7 mouse cellular contexts compared by ENCODE assay signal in the genomic region with DNA sequence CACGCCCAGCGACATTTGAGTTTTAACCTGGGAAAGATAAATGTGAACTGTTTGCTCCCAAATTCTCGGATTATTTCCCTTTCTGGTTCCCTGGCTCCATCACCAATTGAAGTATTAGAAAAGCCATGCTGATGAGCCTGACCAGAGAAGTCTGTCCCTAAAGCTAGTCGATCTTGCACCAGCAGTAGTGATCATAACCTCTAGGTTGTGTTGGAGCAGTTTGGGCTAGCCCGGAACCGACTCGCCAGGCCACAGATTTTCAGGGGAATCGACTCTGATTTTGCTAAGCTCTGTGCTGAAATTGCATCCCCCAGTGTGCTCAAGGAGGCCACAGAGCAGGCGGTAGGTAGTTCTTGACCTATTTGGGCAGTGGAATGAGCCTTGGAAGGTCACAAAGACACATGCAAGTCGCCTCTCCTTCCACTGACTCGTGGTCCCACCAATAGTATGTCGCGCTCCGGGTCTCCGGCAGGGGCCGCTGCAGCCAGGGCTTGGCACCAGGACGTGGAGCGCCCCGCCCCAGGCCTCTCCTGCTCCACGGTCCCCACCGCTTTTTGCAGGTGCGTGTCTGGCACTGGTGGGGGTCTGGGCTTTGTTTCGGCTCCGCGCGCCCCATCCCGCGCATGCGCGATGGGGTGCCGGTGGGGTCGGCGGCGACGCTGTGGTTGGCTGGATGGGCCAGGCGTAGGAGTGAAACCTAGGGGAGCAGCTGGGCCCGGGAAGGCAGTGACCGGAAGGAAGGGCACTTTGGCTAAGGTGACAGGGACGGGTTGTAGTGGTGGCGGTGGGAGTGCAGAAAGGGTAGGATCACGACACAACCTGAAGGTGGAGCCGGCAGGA. TPM values are rescaled to one million over a fixed set of nuclear protein-coding genes. Genes with fewer than 3 reads are reported as not detected.
DNase-seq lines count a peak whose midpoint lies in the region; ATAC-seq and TF ChIP-seq lines count a peak whose summit lies in the region.

A gene (plus strand): TSS at position 512 of the 840 bp plus-strand sequence.

- peak within 1 kb of the TSS; percentile 75 for H3K4me3 ChIP-seq in intestine, postnatal 0 days (ENCODE audit: low read depth, low read length)
- H3K4me3 ChIP-seq in midbrain, embryonic 12.5 days: peak within 1 kb of the TSS; percentile 56
- peak within 1 kb of the TSS; percentile 88 for H3K4me3 ChIP-seq in small intestine, adult 2 months (ENCODE audit: low read depth, low read length)

- peak; percentile 91 for ATAC-seq in intestine, postnatal 0 days
- peak; percentile 95 for ATAC-seq in midbrain, embryonic 12.5 days (ENCODE audit: low FRiP score, low read depth)

- H3K27me3 ChIP-seq in intestine, postnatal 0 days (replicated peaks; ENCODE audit: control insufficient read depth, insufficient read depth, low read length): no peaks in the 10 kb centered on the region
- H3K27me3 ChIP-seq in midbrain, embryonic 12.5 days: no peaks in the 10 kb centered on the region
- H3K27me3 ChIP-seq in small intestine, adult 2 months (ENCODE audit: control insufficient read depth, insufficient read depth, low read length): no peaks in the 10 kb centered on the region

- intact Hi-C loops in left cerebral cortex, postnatal 4 days (cut with DNase I): no loop called here

- peak within 1 kb of the TSS; percentile 83 for H3K4me2 ChIP-seq in intestine, postnatal 0 days (replicated peaks; ENCODE audit: low read depth)
- peak within 1 kb of the TSS; percentile 73 for H3K4me2 ChIP-seq in midbrain, embryonic 12.5 days (replicated peaks)

- H3K9ac ChIP-seq in intestine, postnatal 0 days (ENCODE audit: low read depth, low read length): peak within 1 kb of the TSS; percentile 58
- peak within 1 kb of the TSS; percentile 72 for H3K9ac ChIP-seq in midbrain, embryonic 12.5 days (replicated peaks)

- no peaks in the 10 kb centered on the region for H3K9me3 ChIP-seq in intestine, postnatal 0 days (ENCODE audit: control insufficient read depth)
- no peaks in the 10 kb centered on the region for H3K9me3 ChIP-seq in midbrain, embryonic 12.5 days

- no peaks in the 10 kb centered on the region for H3K4me1 ChIP-seq in intestine, postnatal 0 days (replicated peaks; ENCODE audit: control insufficient read depth, insufficient read depth, low read length)
- H3K4me1 ChIP-seq in midbrain, embryonic 12.5 days: peaks cover 12% of the 10 kb centered on the region
- H3K4me1 ChIP-seq in small intestine, adult 2 months (ENCODE audit: control insufficient read depth, insufficient read depth, insufficient read length, low read length): peaks cover 6% of the 10 kb centered on the region

- no peak within 1 kb of the TSS for H3K27ac ChIP-seq in intestine, postnatal 0 days (ENCODE audit: low read depth, low read length)
- H3K27ac ChIP-seq in midbrain, embryonic 12.5 days (replicated peaks): peak within 1 kb of the TSS; percentile 63
- H3K27ac ChIP-seq in small intestine, adult 2 months (ENCODE audit: insufficient read depth, low read depth, low read length): no peak within 1 kb of the TSS

- TF ChIP-seq CTCF in intestine, postnatal 0 days (IDR thresholded peaks at IDR 0.05; ENCODE audit: low read depth): peak; percentile 96
- TF ChIP-seq CTCF in small intestine, adult 2 months (IDR thresholded peaks at IDR 0.05; ENCODE audit: extremely low read depth, insufficient read length, insufficient replicate concordance, low read depth, low read length): peak; percentile 75

- 15% methylated on average over 42 of the region's 42 CpGs for WGBS in intestine, postnatal 0 days
- 14% methylated on average over 42 of the region's 42 CpGs for WGBS in midbrain, embryonic 12.5 days
- WGBS in small intestine, adult 2 months: 13% methylated on average over 42 of the region's 42 CpGs

- DNase-seq in adrenal gland, adult 2 months: peak; percentile 95
- DNase-seq in embryo, embryonic 11.5 days (ENCODE audit: low read depth, low spot score): peak; percentile 90
- peak; percentile 78 to 86 for DNase-seq in gastrocnemius, postnatal 4 days (ENCODE audit: low spot score in 2 of 2)
- DNase-seq in left cerebral cortex, postnatal 4 days: peak; percentile 92

- no peak for TF ChIP-seq POLR2A in small intestine, adult 2 months (IDR thresholded peaks at IDR 0.05; ENCODE audit: low read depth, low read length)

- H3K36me3 ChIP-seq in intestine, postnatal 0 days (ENCODE audit: control insufficient read depth, insufficient read depth): no peaks in the 10 kb centered on the region
- no peaks in the 10 kb centered on the region for H3K36me3 ChIP-seq in midbrain, embryonic 12.5 days
- H3K36me3 ChIP-seq in small intestine, adult 2 months (ENCODE audit: control insufficient read depth, insufficient read depth, low read length): no peaks in the 10 kb centered on the region

RNA-seq across cellular contexts. Expression of the gene that starts here (rescaled TPM):
- 10 to 100 TPM; 25.4 to 29.9 TPM for total RNA-seq in adrenal gland, adult 2 months (2021)
- polyA plus RNA-seq in adrenal gland, adult 2 months (2012; rRNA removed): 5.6 and 6.7 TPM in 2 replicates
- total RNA-seq in gastrocnemius, postnatal 4 days (2021): 10 to 100 TPM; 12.8 to 15.2 TPM
- 10.2 and 10.3 TPM in 2 replicates for polyA plus RNA-seq in intestine, postnatal 0 days (2015; fragmentation: Nextera tagmentation; extraction: Ambion mirVana)
- total RNA-seq in left cerebral cortex, postnatal 4 days (2021): 10 to 100 TPM; 21.0 to 23.6 TPM
- polyA plus RNA-seq in midbrain, embryonic 12.5 days (2016; fragmentation: Nextera tagmentation; extraction: Ambion mirVana): 34.1 and 35.9 TPM in 2 replicates
- polyA plus RNA-seq in small intestine, adult 2 months (2012; rRNA removed): 2.0 and 2.1 TPM in 2 replicates
